Mouse (Mus musculus): Measurements from ENCODE around the gene Hmga2. TPM values are rescaled to one million over a fixed set of nuclear protein-coding genes. Genes with fewer than 3 reads are reported as not detected.
"Not testable (repeated sequence)": the region's sequence is repeated elsewhere in the genome, so short reads cannot be mapped to it uniquely, and the experiment has no call there.

Hmga2 gene
- polyA plus RNA-seq, 1 experiment from 2014 or later = 13.9 TPM

GRCm38 (mm10) chr10:120375438-120375837 lies 100.8 kb downstream of the Hmga2 start:
- Histone ChIP-seq H3K36me3 (ENCODE audit: insufficient read depth) (no peaks in the 10 kb centered on the region), H3K9me3 (ENCODE audit: low read depth, low read length) (no peaks in the 10 kb centered on the region), H3K4me3 (ENCODE audit: low read depth, low read length) (no peak overlapping the region), H3K27ac (ENCODE audit: low read depth) (no peak overlapping the region), H3K27me3 (ENCODE audit: insufficient read depth, low read length) (no peaks in the 10 kb centered on the region), H3K4me1 (ENCODE audit: insufficient read depth) (peaks cover 23% of the 10 kb centered on the region), H3K9ac (no peak overlapping the region), H3K4me2 (no peak overlapping the region)
- no peak for TF ChIP-seq CTCF (IDR thresholded peaks at IDR 0.05; ENCODE audit: low read depth)
- DNase-seq (no peak), ATAC-seq (ENCODE audit: insufficient read depth) (no peak)
- 85% methylated on average over 14 of the region's 14 CpGs for WGBS

- H3K27me3 ChIP-seq (ENCODE audit: insufficient read depth, low read length) = no peaks in the 10 kb centered on the region
- ATAC-seq (ENCODE audit: insufficient read depth) = peak; percentile 32; the same call in 1 of the 2 replicates
- WGBS = 32% methylated on average over 10 of the region's 10 CpGs
- 0 out of 2 replicates have a peak, but pooled peaks cover 5% of the 10 kb centered on the region for H3K4me1 ChIP-seq (ENCODE audit: insufficient read depth)
- H3K9ac ChIP-seq = no peak overlapping the region
- peak; percentile 39 for DNase-seq
- H3K36me3 ChIP-seq (ENCODE audit: insufficient read depth) = no peaks in the 10 kb centered on the region
- no peak overlapping the region for H3K27ac ChIP-seq (ENCODE audit: low read depth)
- H3K9me3 ChIP-seq (ENCODE audit: low read depth, low read length) = no peaks in the 10 kb centered on the region
- 0 out of 2 replicates have a peak overlapping the region, but pooled peaks have one; percentile 7 for H3K4me2 ChIP-seq
- H3K4me3 ChIP-seq (ENCODE audit: low read depth, low read length) = no peak overlapping the region
- TF ChIP-seq CTCF (IDR thresholded peaks at IDR 0.05; ENCODE audit: low read depth) = no peak
Observed at GRCm38 (mm10) chr10:120371215-120371614, 105.1 kb downstream of the Hmga2 start.

DNA sequence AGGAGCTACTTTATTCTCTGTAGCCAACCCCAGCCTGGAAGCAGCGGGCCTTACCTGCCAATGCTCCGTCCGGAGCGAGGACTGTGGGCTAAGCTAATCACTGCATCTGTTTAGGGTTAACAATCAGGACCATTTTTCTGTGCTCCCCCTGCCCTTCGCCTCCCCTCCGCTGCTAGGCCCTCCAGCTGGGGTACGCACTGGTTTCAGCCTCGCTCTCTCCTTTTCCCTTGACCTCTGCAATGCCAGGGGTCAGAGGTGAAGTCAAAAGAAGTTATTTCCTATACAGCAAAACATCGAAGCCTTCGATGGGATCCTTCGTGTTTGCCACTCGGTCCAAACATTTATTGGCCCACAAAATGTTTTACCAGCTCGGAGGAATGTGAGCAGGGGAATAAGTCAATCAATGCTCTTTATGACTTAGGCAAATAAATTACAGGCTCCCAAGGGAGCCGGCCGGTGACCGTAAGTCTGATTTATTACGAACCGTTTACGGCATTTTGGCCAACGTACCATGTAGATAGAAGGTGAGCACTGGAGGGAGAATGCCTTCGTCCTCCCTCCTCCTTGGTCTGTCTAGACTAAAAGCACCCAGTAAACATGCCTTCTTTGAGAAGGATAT lies 107.0 kb downstream of the Hmga2 start:
- H3K9me3 ChIP-seq (ENCODE audit: low read depth, low read length) = no peaks in the 10 kb centered on the region
- 0 out of 2 replicates have a peak overlapping the region, but pooled peaks have one; percentile 2 for H3K4me2 ChIP-seq
- ATAC-seq (ENCODE audit: insufficient read depth) (no peak), DNase-seq (no peak)
- H3K4me3 ChIP-seq (ENCODE audit: low read depth, low read length) = no peak overlapping the region
- 71% methylated on average over 21 of the region's 21 CpGs for WGBS
- no peaks in the 10 kb centered on the region for H3K36me3 ChIP-seq (ENCODE audit: insufficient read depth)
- no peak overlapping the region for H3K9ac ChIP-seq
- peaks cover 18% of the 10 kb centered on the region; the same call in 1 of the 2 replicates for H3K4me1 ChIP-seq (ENCODE audit: insufficient read depth)
- no peak for TF ChIP-seq CTCF (IDR thresholded peaks at IDR 0.05; ENCODE audit: low read depth)
- no peak overlapping the region for H3K27ac ChIP-seq (ENCODE audit: low read depth)
- H3K27me3 ChIP-seq (ENCODE audit: insufficient read depth, low read length) = no peaks in the 10 kb centered on the region

GRCm38 (mm10) chr10:120366173-120366592 lies 110.1 kb downstream of the Hmga2 start:
- H3K4me3 ChIP-seq (ENCODE audit: low read depth, low read length); H3K27me3 ChIP-seq (ENCODE audit: insufficient read depth, low read length); DNase-seq; H3K36me3 ChIP-seq (ENCODE audit: insufficient read depth); H3K9ac ChIP-seq; ATAC-seq (ENCODE audit: insufficient read depth); H3K9me3 ChIP-seq (ENCODE audit: low read depth, low read length); H3K27ac ChIP-seq (ENCODE audit: low read depth): not testable (repeated sequence)
- peaks cover 17% of the 10 kb centered on the region; the same call in 1 of the 2 replicates for H3K4me1 ChIP-seq (ENCODE audit: insufficient read depth)
- 75% methylated on average over 3 of the region's 3 CpGs for WGBS
- H3K4me2 ChIP-seq = peak overlapping the region; percentile 36

GRCm38 (mm10) chr10:120365380-120366172 lies 110.7 kb downstream of the Hmga2 start:
- Histone ChIP-seq H3K4me1 (ENCODE audit: insufficient read depth) (peaks cover 16% of the 10 kb centered on the region; the same call in 1 of the 2 replicates), H3K4me2 (peak overlapping the region; percentile 36)
- 24% methylated on average over 24 of the region's 24 CpGs for WGBS

DNA sequence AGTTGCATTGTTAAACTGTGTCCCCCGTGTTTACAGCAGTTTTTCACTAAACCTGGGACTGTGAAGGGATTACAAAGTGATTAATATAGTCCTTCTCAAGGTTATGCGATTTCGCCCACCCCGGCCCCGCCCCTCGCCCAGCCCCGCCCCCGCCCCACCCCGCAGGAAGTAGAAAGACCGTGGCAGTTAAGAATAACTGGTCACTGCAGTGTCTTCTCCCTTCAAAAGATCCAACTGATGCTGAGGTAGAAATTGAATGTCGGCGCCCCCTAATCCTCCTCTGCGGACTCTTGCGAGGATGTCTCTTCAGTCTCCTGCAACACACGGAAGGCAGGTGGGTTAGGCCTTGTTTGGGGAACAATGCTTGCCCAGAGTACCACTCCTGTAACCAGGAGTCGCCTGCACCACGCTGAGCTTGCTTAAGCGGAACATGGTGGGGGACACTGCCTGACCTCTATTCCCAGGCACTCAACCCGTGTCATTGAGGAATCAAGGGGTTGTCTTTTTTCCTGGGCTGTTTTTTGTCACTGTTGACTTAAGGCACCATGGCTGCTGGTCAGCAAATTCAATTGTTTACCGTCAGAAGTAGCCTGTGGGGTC lies 112.2 kb downstream of the Hmga2 start:
- Histone ChIP-seq H3K9ac (no peak overlapping the region), H3K27ac (ENCODE audit: low read depth) (no peak overlapping the region)

More at GRCm38 (mm10) chr10:120365380-120366172, 110.7 kb downstream of the Hmga2 start:
- TF ChIP-seq CTCF (IDR thresholded peaks at IDR 0.05; ENCODE audit: low read depth) = no peak
- no peak overlapping the region for H3K4me3 ChIP-seq (ENCODE audit: low read depth, low read length)
- no peaks in the 10 kb centered on the region for H3K27me3 ChIP-seq (ENCODE audit: insufficient read depth, low read length)
- ATAC-seq (ENCODE audit: insufficient read depth) = peak; percentile 67
- H3K9me3 ChIP-seq (ENCODE audit: low read depth, low read length) = no peaks in the 10 kb centered on the region
- no peaks in the 10 kb centered on the region for H3K36me3 ChIP-seq (ENCODE audit: insufficient read depth)
- no peak overlapping the region for H3K9ac ChIP-seq
- DNase-seq = peak; percentile 62
- H3K27ac ChIP-seq (ENCODE audit: low read depth) = peak overlapping the region; percentile 19; the same call in 1 of the 2 replicates

DNA sequence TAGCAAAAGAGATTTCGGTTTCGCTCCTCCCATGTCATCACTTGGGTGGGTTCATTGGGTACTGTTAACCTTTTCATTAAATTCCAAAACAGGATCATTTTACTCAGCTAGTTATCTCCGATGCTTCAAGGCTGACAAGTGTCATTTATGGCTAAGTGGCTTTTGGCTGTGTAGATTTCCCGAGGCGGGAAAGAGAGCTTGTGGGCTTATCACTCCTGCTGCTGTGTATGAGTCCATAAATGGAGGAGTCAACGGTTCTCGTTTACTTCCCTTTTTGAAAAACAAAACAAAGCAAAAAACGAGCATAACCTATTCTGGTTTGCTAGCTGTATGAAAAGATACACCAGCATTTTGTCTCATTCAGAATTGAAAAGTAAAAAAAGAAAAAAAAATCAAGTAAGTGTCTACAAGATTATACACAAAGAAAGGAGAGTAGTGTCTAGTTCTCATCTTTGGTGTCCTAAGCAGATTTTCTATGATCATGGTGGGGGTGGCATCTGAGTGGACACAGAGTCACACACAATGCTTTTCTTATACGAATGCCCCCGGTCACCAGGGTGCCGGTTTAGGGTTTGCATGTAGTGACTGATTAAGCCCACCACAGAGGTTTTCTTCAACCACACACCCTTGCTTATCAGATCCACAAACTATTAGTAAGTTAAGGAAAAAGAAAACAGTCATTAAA lies 112.8 kb downstream of the Hmga2 start:
- not testable (repeated sequence) for H3K4me2 ChIP-seq; H3K27ac ChIP-seq (ENCODE audit: low read depth)
- 73% methylated on average over 8 of the region's 11 CpGs for WGBS

More for the DNA sequence above, 112.2 kb downstream of the Hmga2 start:
- Histone ChIP-seq H3K9me3 (ENCODE audit: low read depth, low read length) (no peaks in the 10 kb centered on the region), H3K4me2 (no peak overlapping the region), H3K36me3 (ENCODE audit: insufficient read depth) (no peaks in the 10 kb centered on the region), H3K4me3 (ENCODE audit: low read depth, low read length) (no peak overlapping the region), H3K27me3 (ENCODE audit: insufficient read depth, low read length) (no peaks in the 10 kb centered on the region), H3K4me1 (ENCODE audit: insufficient read depth) (peaks cover 16% of the 10 kb centered on the region; the same call in 1 of the 2 replicates)
- WGBS = 66% methylated on average over 20 of the region's 20 CpGs
- ATAC-seq (ENCODE audit: insufficient read depth) (no peak), DNase-seq (no peak)
- TF ChIP-seq CTCF (IDR thresholded peaks at IDR 0.05; ENCODE audit: low read depth) = no peak

More for the DNA sequence above, 112.8 kb downstream of the Hmga2 start:
- DNase-seq; H3K4me3 ChIP-seq (ENCODE audit: low read depth, low read length); H3K27me3 ChIP-seq (ENCODE audit: insufficient read depth, low read length); ATAC-seq (ENCODE audit: insufficient read depth); H3K9me3 ChIP-seq (ENCODE audit: low read depth, low read length); H3K9ac ChIP-seq; H3K36me3 ChIP-seq (ENCODE audit: insufficient read depth): not testable (repeated sequence)
- peaks cover 13% of the 10 kb centered on the region; the same call in 1 of the 2 replicates for H3K4me1 ChIP-seq (ENCODE audit: insufficient read depth)
